Mouse (Mus musculus): ENCODE data around the gene Cdh24. TPM values are rescaled to one million over a fixed set of nuclear protein-coding genes. Genes with fewer than 3 reads are reported as not detected.

Cdh24 gene
- polyA plus RNA-seq, 1 experiment, result not detected

GRCm38 (mm10) chr14:54646898-54647636 lies 5.9 kb upstream of the Cdh24 start:
- 88% methylated on average over 8 of the region's 8 CpGs for WGBS
- no peak overlapping the region for H3K27ac ChIP-seq (ENCODE audit: insufficient read depth, low read depth, low read length)
- peaks cover 17% of the 10 kb centered on the region for H3K4me1 ChIP-seq (ENCODE audit: control insufficient read depth, insufficient read depth, low read length)
- TF ChIP-seq POLR2A (IDR thresholded peaks at IDR 0.05; ENCODE audit: insufficient read depth, low read depth, low read length) (no peak), CTCF (IDR thresholded peaks at IDR 0.05; ENCODE audit: insufficient read depth, low read depth, low read length) (no peak)
- no peak overlapping the region for H3K4me3 ChIP-seq (ENCODE audit: insufficient read depth, low read depth, low read length)

DNA sequence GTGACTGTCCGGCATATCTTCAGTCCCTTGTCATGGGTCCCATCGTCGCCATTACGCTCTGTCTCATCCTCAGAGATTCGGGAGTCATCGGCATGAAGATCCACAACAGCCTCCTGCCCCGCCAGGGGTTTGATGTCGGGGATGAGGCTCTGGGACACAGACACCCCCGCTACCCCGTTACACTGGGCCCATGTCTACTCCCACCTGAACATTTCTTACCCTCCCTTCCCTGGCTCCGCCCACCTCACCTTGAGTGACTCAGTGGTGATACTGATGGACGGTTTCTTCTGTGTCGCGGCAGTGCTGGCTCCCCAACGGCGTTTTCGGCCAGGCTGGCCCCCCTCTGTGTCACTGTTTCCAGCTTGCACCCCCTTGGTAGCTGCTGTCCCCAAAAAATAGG lies 5.3 kb upstream of the Cdh24 start:
- no peak for TF ChIP-seq CTCF (IDR thresholded peaks at IDR 0.05; ENCODE audit: insufficient read depth, low read depth, low read length)
- TF ChIP-seq POLR2A (IDR thresholded peaks at IDR 0.05; ENCODE audit: insufficient read depth, low read depth, low read length), result no peak
- 91% methylated on average over 17 of the region's 17 CpGs for WGBS
- H3K27ac ChIP-seq (ENCODE audit: insufficient read depth, low read depth, low read length), result no peak overlapping the region
- H3K4me1 ChIP-seq (ENCODE audit: control insufficient read depth, insufficient read depth, low read length), result peaks cover 16% of the 10 kb centered on the region
- no peak overlapping the region for H3K4me3 ChIP-seq (ENCODE audit: insufficient read depth, low read depth, low read length)

DNA sequence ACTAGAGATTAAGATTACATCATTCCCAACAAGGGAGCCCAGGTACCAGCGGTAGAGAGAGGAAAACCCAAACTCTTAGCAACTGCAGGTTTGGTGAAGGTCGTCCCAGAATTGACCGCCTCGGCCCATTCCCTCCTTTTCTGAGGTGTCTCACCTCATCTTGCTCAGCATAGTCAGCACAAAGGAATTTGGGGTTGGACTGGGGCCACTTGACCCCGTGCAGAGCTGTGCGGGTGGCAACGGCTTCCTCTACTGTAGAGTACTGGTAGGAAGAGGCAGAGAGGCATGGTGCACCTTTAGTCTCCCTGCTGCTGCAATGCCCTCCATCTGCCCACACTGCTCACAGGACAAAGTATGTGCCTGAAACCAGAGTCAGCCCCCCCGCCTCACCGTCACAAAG lies 3.1 kb upstream of the Cdh24 start:
- TF ChIP-seq CTCF (IDR thresholded peaks at IDR 0.05; ENCODE audit: insufficient read depth, low read depth, low read length) (no peak), POLR2A (IDR thresholded peaks at IDR 0.05; ENCODE audit: insufficient read depth, low read depth, low read length) (no peak)
- no peak overlapping the region for H3K27ac ChIP-seq (ENCODE audit: insufficient read depth, low read depth, low read length)
- H3K4me3 ChIP-seq (ENCODE audit: insufficient read depth, low read depth, low read length), result no peak overlapping the region
- peaks cover 10% of the 10 kb centered on the region for H3K4me1 ChIP-seq (ENCODE audit: control insufficient read depth, insufficient read depth, low read length)
- 93% methylated on average over 9 of the region's 9 CpGs for WGBS

- WGBS, result 72% methylated on average over 2 of the region's 2 CpGs
- Histone ChIP-seq H3K4me3 (ENCODE audit: insufficient read depth, low read depth, low read length) (no peak overlapping the region), H3K4me1 (ENCODE audit: control insufficient read depth, insufficient read depth, low read length) (peaks cover 10% of the 10 kb centered on the region), H3K27ac (ENCODE audit: insufficient read depth, low read depth, low read length) (no peak overlapping the region)
- TF ChIP-seq POLR2A (IDR thresholded peaks at IDR 0.05; ENCODE audit: insufficient read depth, low read depth, low read length) (no peak), CTCF (IDR thresholded peaks at IDR 0.05; ENCODE audit: insufficient read depth, low read depth, low read length) (no peak)
Measured at GRCm38 (mm10) chr14:54643011-54643410, 1.8 kb upstream of the Cdh24 start.

DNA sequence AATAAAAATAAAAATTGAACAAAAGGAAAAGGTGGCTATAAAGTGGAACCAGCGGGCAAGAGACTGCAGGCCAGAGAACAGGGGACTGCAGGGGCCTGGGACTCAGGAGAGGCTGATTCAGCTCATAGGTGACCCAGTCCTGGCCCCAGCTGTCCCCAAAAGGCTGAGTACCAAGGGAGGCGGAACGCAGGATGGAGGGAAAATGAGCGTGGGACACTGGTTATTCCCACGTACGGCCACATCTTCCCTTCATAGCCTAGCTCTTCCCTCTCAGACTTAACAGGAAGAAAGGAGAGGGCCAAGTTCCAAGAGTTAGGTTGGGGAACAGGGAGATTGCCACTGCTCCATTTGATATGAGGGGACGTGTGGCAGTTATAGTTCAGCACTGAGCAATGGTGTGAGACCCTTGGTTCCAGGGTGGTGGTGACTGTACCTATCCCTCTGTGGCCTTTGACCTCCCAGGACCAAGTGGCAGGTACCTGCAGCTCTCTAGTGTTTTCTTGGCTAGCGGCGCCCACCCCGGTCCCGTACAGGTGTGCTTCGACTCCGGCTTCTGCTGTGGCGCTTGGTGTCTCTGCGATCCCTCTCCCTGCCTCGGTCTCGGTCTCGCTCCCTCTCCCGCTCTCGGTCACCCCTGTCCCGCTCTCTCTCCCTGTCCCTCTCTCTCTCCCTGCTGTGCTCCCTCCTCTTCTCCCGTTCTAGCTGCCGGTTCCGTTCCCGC lies 1.2 kb upstream of the Cdh24 start:
- Histone ChIP-seq H3K27ac (ENCODE audit: insufficient read depth, low read depth, low read length) (no peak overlapping the region), H3K4me3 (ENCODE audit: insufficient read depth, low read depth, low read length) (no peak overlapping the region), H3K4me1 (ENCODE audit: control insufficient read depth, insufficient read depth, low read length) (peaks cover 10% of the 10 kb centered on the region)
- 75% methylated on average over 25 of the region's 25 CpGs for WGBS
- TF ChIP-seq POLR2A (IDR thresholded peaks at IDR 0.05; ENCODE audit: insufficient read depth, low read depth, low read length) (no peak), CTCF (IDR thresholded peaks at IDR 0.05; ENCODE audit: insufficient read depth, low read depth, low read length) (no peak)

DNA sequence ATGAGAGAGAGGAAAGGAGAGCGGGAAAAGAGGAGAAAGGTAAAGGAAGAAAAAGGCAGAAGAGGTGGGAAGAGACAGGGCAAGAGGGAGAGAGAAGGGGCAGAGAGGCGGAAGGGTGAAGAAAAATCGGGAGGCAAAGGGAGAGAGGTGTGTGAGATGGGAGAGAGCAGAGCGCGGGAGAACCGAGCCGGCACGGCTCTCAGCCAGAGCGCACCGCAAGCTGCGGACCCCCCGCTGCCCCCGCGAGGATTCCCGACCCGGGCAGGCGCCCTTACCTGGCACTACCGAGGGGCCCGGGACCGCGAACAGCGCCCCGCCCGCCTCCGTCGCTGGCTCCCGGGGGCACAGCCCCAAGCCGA lies 239 bp downstream of the Cdh24 start, which contains the start of gene Gm17606:
Gm17606 (plus strand) TSS at position 7 of the 359 bp plus-strand sequence.
- TF ChIP-seq CTCF (IDR thresholded peaks at IDR 0.05; ENCODE audit: insufficient read depth, low read depth, low read length) (no peak), POLR2A (IDR thresholded peaks at IDR 0.05; ENCODE audit: insufficient read depth, low read depth, low read length) (no peak; the same call in 1 of the 2 replicates)
- Histone ChIP-seq H3K27ac (ENCODE audit: insufficient read depth, low read depth, low read length) (peak within 1 kb of the TSS; percentile 27; the same call in 1 of the 2 replicates), H3K4me1 (ENCODE audit: control insufficient read depth, insufficient read depth, low read length) (peaks cover 10% of the 10 kb centered on the region), H3K4me3 (ENCODE audit: insufficient read depth, low read depth, low read length) (peak within 1 kb of the TSS; percentile 64)
- 2% methylated on average over 28 of the region's 28 CpGs for WGBS

DNA sequence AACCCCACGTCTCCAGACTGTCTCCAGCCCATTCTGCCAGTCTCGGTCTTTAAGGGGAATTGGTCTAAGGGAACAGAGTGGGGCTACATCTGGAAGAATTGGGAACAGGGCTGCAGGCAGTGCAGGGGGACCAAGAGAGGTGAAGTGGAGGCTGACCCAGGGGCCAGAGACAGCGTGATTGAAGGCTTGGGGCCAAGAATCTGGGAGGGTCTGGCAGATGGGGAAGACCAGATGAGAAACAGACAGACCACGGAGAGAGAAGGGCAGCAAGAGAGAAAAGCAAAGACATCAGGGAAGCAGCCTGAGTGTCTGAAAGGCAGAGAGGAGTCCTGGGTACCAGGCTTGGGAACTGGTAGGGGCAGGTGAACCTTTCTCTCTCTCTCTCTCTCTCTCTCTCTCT lies 1.0 kb downstream of the Cdh24 start:
- 52% methylated on average over 4 of the region's 4 CpGs for WGBS
- no peak overlapping the region for H3K4me3 ChIP-seq (ENCODE audit: insufficient read depth, low read depth, low read length)
- peaks cover 10% of the 10 kb centered on the region for H3K4me1 ChIP-seq (ENCODE audit: control insufficient read depth, insufficient read depth, low read length)
- no peak overlapping the region for H3K27ac ChIP-seq (ENCODE audit: insufficient read depth, low read depth, low read length)
- no peak for TF ChIP-seq POLR2A (IDR thresholded peaks at IDR 0.05; ENCODE audit: insufficient read depth, low read depth, low read length)
- no peak for TF ChIP-seq CTCF (IDR thresholded peaks at IDR 0.05; ENCODE audit: insufficient read depth, low read depth, low read length)

GRCm38 (mm10) chr14:54638210-54638609 lies 3.0 kb downstream of the Cdh24 start:
- 49% methylated on average over 5 of the region's 5 CpGs for WGBS
- H3K4me1 ChIP-seq (ENCODE audit: control insufficient read depth, insufficient read depth, low read length), result peaks cover 10% of the 10 kb centered on the region
- no peak overlapping the region for H3K4me3 ChIP-seq (ENCODE audit: insufficient read depth, low read depth, low read length)
- no peak for TF ChIP-seq POLR2A (IDR thresholded peaks at IDR 0.05; ENCODE audit: insufficient read depth, low read depth, low read length)
- TF ChIP-seq CTCF (IDR thresholded peaks at IDR 0.05; ENCODE audit: insufficient read depth, low read depth, low read length), result no peak
- no peak overlapping the region for H3K27ac ChIP-seq (ENCODE audit: insufficient read depth, low read depth, low read length)

DNA sequence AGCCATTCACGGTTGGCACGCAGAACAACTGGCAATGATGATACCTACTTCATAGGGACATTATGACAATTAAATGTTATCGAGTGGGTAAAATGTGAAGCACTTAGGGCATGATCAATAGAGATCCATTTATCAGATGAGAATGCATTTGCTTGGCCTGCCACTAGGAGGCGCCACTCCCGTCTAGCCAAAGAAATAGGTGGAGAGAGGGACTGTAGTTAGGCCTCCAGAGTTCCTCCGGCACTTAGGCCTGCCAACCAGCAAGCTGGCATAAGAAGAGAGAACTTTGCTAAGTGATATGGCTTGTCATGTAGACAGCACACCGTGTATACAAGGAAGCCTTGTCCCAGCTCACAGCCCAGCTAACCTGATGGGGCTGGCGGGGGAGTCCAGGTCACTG lies 4.2 kb downstream of the Cdh24 start:
- 50% methylated on average over 8 of the region's 8 CpGs for WGBS
- TF ChIP-seq CTCF (IDR thresholded peaks at IDR 0.05; ENCODE audit: insufficient read depth, low read depth, low read length), result peak; percentile 55; the same call in 1 of the 2 replicates
- TF ChIP-seq POLR2A (IDR thresholded peaks at IDR 0.05; ENCODE audit: insufficient read depth, low read depth, low read length), result no peak
- H3K4me3 ChIP-seq (ENCODE audit: insufficient read depth, low read depth, low read length), result no peak overlapping the region
- peaks cover 10% of the 10 kb centered on the region for H3K4me1 ChIP-seq (ENCODE audit: control insufficient read depth, insufficient read depth, low read length)
- H3K27ac ChIP-seq (ENCODE audit: insufficient read depth, low read depth, low read length), result no peak overlapping the region

All from olfactory bulb, adult 2 months (tissue).